Mouse (Mus musculus): ENCODE measurements at regions not wholly inside any gene's neighbourhood (a gene's known extent, or its start where the extent isn't known, plus 50 kb on each side); places are given as distances from the start of the nearest gene placed in this dataset.

DNA sequence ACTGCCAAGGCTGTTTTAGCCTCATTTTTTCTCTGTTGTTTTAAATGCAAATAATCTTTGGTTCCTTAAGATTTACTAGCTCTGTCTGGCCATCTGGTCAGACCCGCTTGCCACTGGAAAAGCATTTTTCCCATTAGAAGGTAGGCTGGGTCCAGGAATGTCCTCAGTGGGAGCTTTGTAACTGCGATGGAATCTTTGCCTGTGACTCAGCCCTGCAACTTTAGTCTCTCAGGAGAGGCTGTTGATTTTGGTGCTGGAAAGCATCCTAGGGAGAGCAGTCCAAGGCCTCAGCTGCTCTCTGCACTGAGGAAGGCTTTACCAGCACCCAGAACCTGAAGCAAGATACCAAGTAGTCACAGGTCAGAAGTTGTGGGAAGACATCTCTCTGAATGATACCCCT, 205.8 kb downstream of the Fndc1 start:
- ATAC-seq (ENCODE audit: low FRiP score), result no peak
- Histone ChIP-seq H3K27ac (no peak overlapping the region), H3K4me3 (no peak overlapping the region), H3K4me1 (replicated peaks) (no peaks in the 10 kb centered on the region), H3K27me3 (no peaks in the 10 kb centered on the region), H3K9me3 (no peaks in the 10 kb centered on the region; the same call in 1 of the 2 replicates), H3K9ac (no peak overlapping the region), H3K36me3 (no peaks in the 10 kb centered on the region), H3K4me2 (no peak overlapping the region)
- WGBS, result 87% methylated on average over 2 of the region's 2 CpGs

GRCm38 (mm10) chr17:7620166-7620565, 206.9 kb downstream of the Fndc1 start:
- Histone ChIP-seq H3K36me3 (no peaks in the 10 kb centered on the region), H3K9me3 (no peaks in the 10 kb centered on the region; the same call in 1 of the 2 replicates), H3K4me3 (no peak overlapping the region), H3K27me3 (no peaks in the 10 kb centered on the region), H3K27ac (no peak overlapping the region), H3K4me1 (replicated peaks) (no peaks in the 10 kb centered on the region), H3K9ac (no peak overlapping the region), H3K4me2 (no peak overlapping the region)
- ATAC-seq (ENCODE audit: low FRiP score), result no peak

DNA sequence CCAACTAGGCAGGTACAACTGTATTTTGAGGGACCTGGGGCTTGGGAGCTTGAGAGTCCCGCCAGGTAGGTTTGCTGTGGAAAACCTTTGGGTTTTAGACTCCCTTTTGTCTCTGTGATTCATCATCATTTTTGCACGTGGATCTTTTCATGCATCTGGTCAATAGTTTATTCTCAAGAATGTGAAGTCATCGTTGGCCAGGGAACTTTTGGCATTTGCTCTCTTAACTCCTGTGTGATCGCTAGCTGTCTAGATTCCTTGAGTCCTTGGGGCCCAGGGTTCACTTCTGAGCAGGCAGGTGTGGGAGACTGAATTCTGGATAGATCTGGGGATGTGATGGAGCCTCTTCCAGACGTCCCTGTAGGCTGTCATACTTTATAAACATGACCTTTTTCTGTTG, 207.5 kb downstream of the Fndc1 start:
- H3K9ac ChIP-seq, result no peak overlapping the region
- ATAC-seq (ENCODE audit: low FRiP score), result no peak
- no peak overlapping the region for H3K27ac ChIP-seq
- no peaks in the 10 kb centered on the region for H3K27me3 ChIP-seq
- WGBS, result 72% methylated on average over 5 of the region's 5 CpGs
- no peak overlapping the region for H3K4me3 ChIP-seq
- no peaks in the 10 kb centered on the region for H3K36me3 ChIP-seq
- no peaks in the 10 kb centered on the region; the same call in 1 of the 2 replicates for H3K9me3 ChIP-seq
- H3K4me1 ChIP-seq (replicated peaks), result no peaks in the 10 kb centered on the region
- no peak overlapping the region for H3K4me2 ChIP-seq

- Histone ChIP-seq H3K4me1 (replicated peaks) (peaks cover 4% of the 10 kb centered on the region; the same call in 1 of the 2 replicates), H3K27ac (no peak overlapping the region), H3K9ac (no peak overlapping the region), H3K4me3 (no peak overlapping the region), H3K27me3 (no peaks in the 10 kb centered on the region), H3K36me3 (no peaks in the 10 kb centered on the region), H3K4me2 (no peak overlapping the region), H3K9me3 (no peaks in the 10 kb centered on the region)
- no peak for ATAC-seq (ENCODE audit: low FRiP score)
- WGBS, result 76% methylated on average over 11 of the region's 11 CpGs
These were observed 219.1 kb downstream of the Fndc1 start for GRCm38 (mm10) chr17:7608046-7608445.

DNA sequence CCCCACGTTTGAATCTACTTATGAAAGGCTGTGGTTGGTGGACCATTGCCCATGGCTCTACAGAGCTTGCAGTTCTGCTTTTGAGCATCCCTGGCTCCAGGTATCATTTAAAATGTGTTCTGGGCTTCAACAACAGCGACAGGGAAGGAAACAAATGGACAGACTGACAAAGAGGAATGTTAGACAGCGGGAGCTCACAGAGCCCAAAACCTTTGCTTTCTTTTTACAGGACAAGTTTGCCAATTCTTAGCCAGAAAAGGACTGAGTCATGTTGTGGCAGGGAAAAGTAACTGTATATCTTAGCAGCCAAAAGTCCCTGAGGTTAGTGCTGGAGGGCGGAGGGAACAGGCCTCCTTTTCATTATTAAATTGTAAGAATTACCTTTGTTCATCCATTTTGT, 219.7 kb downstream of the Fndc1 start:
- Histone ChIP-seq H3K4me3 (no peak overlapping the region), H3K9me3 (no peaks in the 10 kb centered on the region), H3K4me2 (no peak overlapping the region), H3K9ac (no peak overlapping the region), H3K4me1 (replicated peaks) (peaks cover 4% of the 10 kb centered on the region; the same call in 1 of the 2 replicates), H3K27ac (no peak overlapping the region), H3K27me3 (no peaks in the 10 kb centered on the region), H3K36me3 (no peaks in the 10 kb centered on the region)
- ATAC-seq (ENCODE audit: low FRiP score), result no peak
- 81% methylated on average over 4 of the region's 4 CpGs for WGBS

GRCm38 (mm10) chr17:7604813-7605504, 219.7 kb upstream of the Unc93a2 start:
- no peak overlapping the region for H3K27ac ChIP-seq
- H3K27me3 ChIP-seq, result no peaks in the 10 kb centered on the region
- 0 out of 2 replicates have a peak overlapping the region, but pooled peaks have one; percentile 39 for H3K9ac ChIP-seq
- H3K4me2 ChIP-seq, result no peak overlapping the region
- no peak overlapping the region for H3K4me3 ChIP-seq
- no peaks in the 10 kb centered on the region for H3K36me3 ChIP-seq
- WGBS, result 48% methylated on average over 5 of the region's 5 CpGs
- no peak for ATAC-seq (ENCODE audit: low FRiP score)
- peaks cover 4% of the 10 kb centered on the region; the same call in 1 of the 2 replicates for H3K4me1 ChIP-seq (replicated peaks)
- H3K9me3 ChIP-seq, result no peaks in the 10 kb centered on the region

DNA sequence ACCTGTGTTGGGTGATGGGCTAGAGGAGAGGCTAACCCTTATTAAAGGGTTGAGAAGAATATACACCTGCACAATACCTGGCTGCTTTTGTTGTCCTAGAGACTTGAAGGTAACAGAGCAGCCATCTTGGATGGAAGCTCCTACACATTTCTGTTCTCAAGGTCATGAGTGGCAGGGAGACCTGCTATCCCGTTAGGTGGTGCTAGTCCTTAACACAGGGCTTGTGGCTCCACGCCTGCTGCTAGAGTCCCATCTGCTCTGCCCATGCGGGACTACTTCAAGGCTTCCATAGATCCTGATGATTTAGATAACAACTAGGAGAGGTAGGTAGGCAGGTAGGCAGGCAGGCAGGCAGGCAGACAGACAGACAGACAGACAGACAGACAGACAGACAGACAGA, 218.8 kb upstream of the Unc93a2 start:
- no peak for ATAC-seq (ENCODE audit: low FRiP score)
- H3K27ac ChIP-seq, result no peak overlapping the region
- no peaks in the 10 kb centered on the region for H3K27me3 ChIP-seq
- no peaks in the 10 kb centered on the region for H3K9me3 ChIP-seq
- H3K36me3 ChIP-seq, result no peaks in the 10 kb centered on the region
- peaks cover 4% of the 10 kb centered on the region; the same call in 1 of the 2 replicates for H3K4me1 ChIP-seq (replicated peaks)
- no peak overlapping the region for H3K9ac ChIP-seq
- H3K4me3 ChIP-seq, result no peak overlapping the region
- H3K4me2 ChIP-seq, result no peak overlapping the region
- 91% methylated on average over 3 of the region's 3 CpGs for WGBS

- Histone ChIP-seq H3K9ac (no peak overlapping the region), H3K36me3 (no peaks in the 10 kb centered on the region), H3K9me3 (no peaks in the 10 kb centered on the region), H3K27ac (no peak overlapping the region), H3K4me2 (no peak overlapping the region), H3K4me3 (no peak overlapping the region), H3K4me1 (replicated peaks) (peaks cover 4% of the 10 kb centered on the region; the same call in 1 of the 2 replicates), H3K27me3 (no peaks in the 10 kb centered on the region)
- ATAC-seq (ENCODE audit: low FRiP score), result no peak
- 72% methylated on average over 2 of the region's 2 CpGs for WGBS
These were observed 215.3 kb upstream of the Unc93a2 start for GRCm38 (mm10) chr17:7600555-7600954.

GRCm38 (mm10) chr17:7597481-7597880, 212.2 kb upstream of the Unc93a2 start:
- 57% methylated on average over 2 of the region's 2 CpGs for WGBS
- no peak overlapping the region for H3K4me2 ChIP-seq
- no peak overlapping the region for H3K9ac ChIP-seq
- no peaks in the 10 kb centered on the region for H3K27me3 ChIP-seq
- no peak overlapping the region for H3K4me3 ChIP-seq
- no peak overlapping the region for H3K27ac ChIP-seq
- no peak for ATAC-seq (ENCODE audit: low FRiP score)
- H3K9me3 ChIP-seq, result no peaks in the 10 kb centered on the region
- H3K4me1 ChIP-seq (replicated peaks), result no peaks in the 10 kb centered on the region
- H3K36me3 ChIP-seq, result no peaks in the 10 kb centered on the region

- ATAC-seq (ENCODE audit: low FRiP score), result no peak
- Histone ChIP-seq H3K4me3 (no peak overlapping the region), H3K4me1 (replicated peaks) (no peaks in the 10 kb centered on the region), H3K36me3 (no peaks in the 10 kb centered on the region), H3K9me3 (no peaks in the 10 kb centered on the region), H3K27me3 (no peaks in the 10 kb centered on the region), H3K27ac (no peak overlapping the region), H3K9ac (no peak overlapping the region), H3K4me2 (no peak overlapping the region)
- WGBS, result 50% methylated on average over 3 of the region's 3 CpGs
These were observed 209.5 kb upstream of the Unc93a2 start for GRCm38 (mm10) chr17:7594801-7595200.

DNA sequence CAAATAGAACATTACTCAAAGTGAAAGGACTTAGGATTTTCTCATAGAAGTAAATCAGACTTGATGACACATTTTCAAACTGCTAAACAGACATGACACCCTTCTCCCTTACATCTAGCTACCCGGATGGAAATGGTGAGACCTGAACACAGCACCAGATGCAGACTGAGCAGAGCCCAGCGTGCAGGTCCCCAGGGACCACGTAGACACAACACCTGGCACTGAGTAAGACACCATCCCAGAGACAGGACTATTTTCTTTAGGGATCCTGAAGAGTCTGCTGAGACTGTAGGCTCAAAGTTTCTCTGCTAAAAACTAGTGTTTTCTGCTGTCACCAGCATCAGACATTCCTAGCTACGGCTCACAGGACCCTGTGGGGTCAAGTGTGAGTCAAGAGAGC, 207.2 kb upstream of the Unc93a2 start:
- Histone ChIP-seq H3K27ac (no peak overlapping the region), H3K4me3 (no peak overlapping the region), H3K9ac (no peak overlapping the region), H3K4me1 (replicated peaks) (no peaks in the 10 kb centered on the region), H3K9me3 (no peaks in the 10 kb centered on the region), H3K4me2 (no peak overlapping the region), H3K36me3 (no peaks in the 10 kb centered on the region), H3K27me3 (no peaks in the 10 kb centered on the region)
- ATAC-seq (ENCODE audit: low FRiP score), result no peak
- WGBS, result 81% methylated on average over 4 of the region's 4 CpGs

- Histone ChIP-seq H3K27ac (no peak overlapping the region), H3K4me3 (no peak overlapping the region), H3K4me2 (no peak overlapping the region), H3K4me1 (replicated peaks) (no peaks in the 10 kb centered on the region), H3K9me3 (no peaks in the 10 kb centered on the region), H3K9ac (no peak overlapping the region), H3K36me3 (no peaks in the 10 kb centered on the region), H3K27me3 (no peaks in the 10 kb centered on the region)
- 82% methylated on average over 4 of the region's 4 CpGs for WGBS
- ATAC-seq (ENCODE audit: low FRiP score), result no peak
These were observed 197.7 kb upstream of the Unc93a2 start for GRCm38 (mm10) chr17:7582866-7583398.

- WGBS, result 92% methylated on average over 4 of the region's 4 CpGs
- H3K27ac ChIP-seq, result no peak overlapping the region
- no peaks in the 10 kb centered on the region for H3K27me3 ChIP-seq
- H3K9ac ChIP-seq, result no peak overlapping the region
- ATAC-seq (ENCODE audit: low FRiP score), result no peak
- no peak overlapping the region for H3K4me2 ChIP-seq
- no peaks in the 10 kb centered on the region for H3K9me3 ChIP-seq
- H3K4me3 ChIP-seq, result no peak overlapping the region
- no peaks in the 10 kb centered on the region for H3K4me1 ChIP-seq (replicated peaks)
- no peaks in the 10 kb centered on the region for H3K36me3 ChIP-seq
These were observed 193.8 kb upstream of the Unc93a2 start for GRCm38 (mm10) chr17:7579031-7579430.

Data from hindbrain, embryonic 13.5 days (tissue).